Mouse (Mus musculus): Measurements from ENCODE around the gene Ccdc120.

DNA sequence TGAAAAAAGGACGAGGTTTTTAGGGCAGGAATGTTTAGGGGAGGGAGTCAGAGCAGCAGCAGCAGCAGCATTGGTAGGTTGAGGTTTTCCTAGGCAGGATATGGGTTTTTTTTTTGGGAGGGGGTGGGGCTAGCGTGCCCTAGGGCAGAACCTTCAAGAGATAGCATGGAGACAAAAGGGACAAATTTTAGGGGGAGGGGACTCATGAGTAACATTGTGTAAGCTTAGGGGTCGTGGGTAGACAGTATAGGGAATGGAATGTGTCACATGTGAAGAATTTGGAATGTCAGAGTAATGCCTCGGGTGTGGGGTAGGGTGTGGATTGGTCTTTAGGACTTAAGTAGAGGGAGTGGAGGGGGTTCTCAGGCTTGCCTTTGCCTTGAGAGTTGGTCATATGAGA, 28.0 kb downstream of the Ccdc120 start:
- TF ChIP-seq ZNF384 (IDR thresholded peaks at IDR 0.05; ENCODE audit: low read depth, low read length) (no peak), MAFK (IDR thresholded peaks at IDR 0.05; ENCODE audit: insufficient read depth, low read depth, low read length) (no peak), HCFC1 (IDR thresholded peaks at IDR 0.05; ENCODE audit: borderline replicate concordance, insufficient read depth, low read length) (no peak)

Measured in ES-E14 (cell line).